Mouse (Mus musculus): Measurements from ENCODE around the gene Tmem109. TPM values are rescaled to one million over a fixed set of nuclear protein-coding genes. Genes with fewer than 3 reads are reported as not detected.

Tmem109 gene
- total RNA-seq, 4 experiments from 2014 or later = 228 to 296 (median 253) TPM

GRCm38 (mm10) chr19:10841721-10842626, 39.8 kb downstream of the Tmem109 start:
- DNase-seq (ENCODE audit: low spot score in 2 of 2) = no peak

GRCm38 (mm10) chr19:10839010-10839892, 42.5 kb downstream of the Tmem109 start, which contains the start of gene Slc15a3:
Gene Slc15a3, plus strand, starts transcription at chr19:10839727.
- no peak for DNase-seq (ENCODE audit: low spot score in 2 of 2)

- DNase-seq (ENCODE audit: low spot score in 2 of 2) = no peak
Measured at GRCm38 (mm10) chr19:10835671-10836070, 46.1 kb downstream of the Tmem109 start.

- no peak for DNase-seq (ENCODE audit: low spot score in 2 of 2)
Measured at GRCm38 (mm10) chr19:10833611-10834010, 48.2 kb downstream of the Tmem109 start.

- DNase-seq (ENCODE audit: low spot score in 2 of 2) = no peak
Measured at GRCm38 (mm10) chr19:10832030-10832429, 49.8 kb downstream of the Tmem109 start.

- DNase-seq (ENCODE audit: low spot score in 2 of 2) = peak; percentile 45 to 50
Measured at GRCm38 (mm10) chr19:10831424-10831823, 50.4 kb downstream of the Tmem109 start.

GRCm38 (mm10) chr19:10829436-10830175, 52.2 kb downstream of the Tmem109 start, which contains the start of gene Cd6:
Gene Cd6, minus strand, starts transcription at chr19:10830058.
- DNase-seq (ENCODE audit: low spot score in 2 of 2) = no peak

GRCm38 (mm10) chr19:10828321-10828720, 53.5 kb downstream of the Tmem109 start:
- no peak for DNase-seq (ENCODE audit: low spot score in 2 of 2)

- no peak for DNase-seq (ENCODE audit: low spot score in 2 of 2)
Measured at GRCm38 (mm10) chr19:10824061-10824460, 57.7 kb downstream of the Tmem109 start.

GRCm38 (mm10) chr19:10822534-10822933, 59.3 kb downstream of the Tmem109 start:
- no peak for DNase-seq (ENCODE audit: low spot score in 2 of 2)

GRCm38 (mm10) chr19:10821319-10821718, 60.5 kb downstream of the Tmem109 start:
- no peak for DNase-seq (ENCODE audit: low spot score in 2 of 2)

Other genes with a start within 250 kb of the Tmem109 start
- gene Vwce, start 247.8 kb downstream of the Tmem109 start, total RNA-seq (2022) = not detected
- not detected for gene Pga5, start 203.9 kb downstream of the Tmem109 start, total RNA-seq (2022)
- gene Vps37c, start 193.3 kb downstream of the Tmem109 start, total RNA-seq (2022) = 10 to 100 TPM; 21.1 to 33.7 (median 28.3) TPM
- gene Cd5, start 143.0 kb downstream of the Tmem109 start, total RNA-seq (2022) = under 1 TPM in 1 of 4 experiments, not detected in 3; 0.27 TPM
- gene Cd6, start 51.9 kb downstream of the Tmem109 start, total RNA-seq (2022) = not detected
- gene Slc15a3, start 42.3 kb downstream of the Tmem109 start, total RNA-seq (2022) = under 1 TPM; 0.08 to 0.45 (median 0.22) TPM
- 1 to 10 TPM; 2.7 to 4.3 (median 3.4) TPM for gene Tmem132a, start 12.1 kb downstream of the Tmem109 start, total RNA-seq (2022)
- 100 to 1,000 TPM; 151 to 188 (median 167) TPM for gene Prpf19, start 13.2 kb upstream of the Tmem109 start, total RNA-seq (2022)
- gene Zp1, start 38.6 kb upstream of the Tmem109 start, total RNA-seq (2022) = not detected
- not detected for gene Ptgdr2, start 55.2 kb upstream of the Tmem109 start, total RNA-seq (2022)
- gene Ccdc86, start 67.3 kb upstream of the Tmem109 start, total RNA-seq (2022) = 10 to 100 TPM; 13.4 to 14.5 (median 13.9) TPM
- gene Ms4a10, start 92.7 kb upstream of the Tmem109 start, total RNA-seq (2022) = not detected
- gene Ms4a15, start 111.2 kb upstream of the Tmem109 start, total RNA-seq (2022) = not detected
- not detected for gene Ms4a18, start 136.0 kb upstream of the Tmem109 start, total RNA-seq (2022)
- under 1 TPM in 3 of 4 experiments, not detected in 1; 0.36 to 0.56 (median 0.39) TPM for gene Ms4a8a, start 199.1 kb upstream of the Tmem109 start, total RNA-seq (2022)
- not detected for gene 1700017D01Rik, start 248.9 kb upstream of the Tmem109 start, total RNA-seq (2022)

Measured in gastrocnemius, adult 8-10 months (tissue).